Mouse (Mus musculus): ENCODE results near the gene Tagln3.
A peak's percentile ranks its signal among the peaks of the same experiment; 100 is the strongest.

The Tagln3 gene

DNA sequence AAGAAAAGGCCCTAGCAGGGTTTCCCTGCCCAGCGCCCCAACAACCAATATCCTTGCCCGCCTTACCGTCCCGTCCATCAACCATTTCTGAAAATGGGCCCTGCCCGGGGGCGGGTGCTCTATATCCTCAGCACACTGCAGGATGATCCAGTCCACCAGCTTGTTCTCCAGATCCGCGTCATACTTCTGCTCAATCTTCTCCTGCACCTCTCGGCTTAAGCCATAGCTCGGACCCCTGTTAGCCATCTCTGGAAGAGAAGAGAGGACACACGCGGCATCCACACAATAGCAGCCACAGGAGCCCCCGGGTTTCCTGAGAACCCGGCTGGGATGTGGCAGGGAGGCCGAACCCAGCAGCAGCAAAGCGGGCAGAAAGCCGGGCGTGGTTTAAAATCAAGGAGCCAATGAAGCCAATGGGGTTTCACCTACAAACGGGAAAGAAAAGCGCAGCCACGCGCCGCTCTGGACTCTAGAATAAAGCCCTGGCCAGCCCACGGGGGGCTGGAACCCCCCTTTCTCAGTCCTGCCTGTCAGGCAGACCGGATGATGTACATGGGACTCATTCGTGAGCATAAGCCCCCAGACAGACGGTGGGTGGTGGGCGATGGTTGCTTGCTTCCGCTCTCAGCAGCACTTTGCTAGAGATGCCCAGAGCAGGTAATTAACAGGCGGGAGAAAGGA is at the start of gene Tagln3:
Gene Tagln3 (minus strand): TSS at position 548 of the 681 bp plus-strand sequence.
- DNase-seq: peak; percentile 45

- DNase-seq: no peak
Observed at GRCm38 (mm10) chr16:45770914-45771313, 46.5 kb upstream of the Tagln3 start.

DNA sequence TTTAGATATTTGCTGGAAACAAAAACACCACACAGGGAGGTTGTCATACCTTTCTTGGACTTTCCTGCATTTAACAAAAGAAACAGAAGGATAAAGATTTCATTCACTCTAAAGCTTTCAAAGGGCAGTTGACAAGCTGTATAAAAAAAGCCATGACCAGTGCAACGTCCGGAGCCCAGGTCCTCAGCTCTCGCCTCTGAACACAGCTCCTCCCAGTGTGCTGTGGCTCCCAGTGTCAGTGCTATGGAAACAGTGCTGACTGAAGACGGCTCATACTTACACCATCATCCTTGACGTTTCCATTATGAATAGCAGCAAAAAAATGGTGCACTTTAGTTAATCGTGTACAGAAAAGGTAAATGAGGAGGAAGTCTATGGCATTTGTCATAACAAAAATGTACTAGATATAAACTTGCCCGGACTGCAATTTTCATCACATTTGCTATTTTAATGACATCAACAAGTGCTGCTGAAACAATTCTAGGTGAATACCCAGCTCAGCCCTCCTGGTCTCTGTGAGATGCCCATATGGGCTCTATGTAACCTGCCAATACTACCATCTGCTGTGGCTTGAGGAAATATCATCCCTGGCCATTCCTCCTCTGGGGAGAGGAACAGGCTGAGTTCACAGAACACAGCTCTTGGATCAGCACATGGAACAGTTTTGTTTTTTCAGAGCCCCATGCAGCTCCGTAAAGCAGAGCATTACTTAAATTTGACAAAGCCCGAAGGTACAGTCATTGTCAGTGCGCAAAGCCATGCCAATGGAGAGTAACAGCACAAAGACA is 43.6 kb upstream of the Tagln3 start:
- no peak for DNase-seq

GRCm38 (mm10) chr16:45767434-45767833 is 43.0 kb upstream of the Tagln3 start:
- DNase-seq: no peak

- no peak for DNase-seq
Observed at GRCm38 (mm10) chr16:45765801-45766494, 41.5 kb upstream of the Tagln3 start.

GRCm38 (mm10) chr16:45765102-45765501 is 40.7 kb upstream of the Tagln3 start:
- DNase-seq: no peak

DNA sequence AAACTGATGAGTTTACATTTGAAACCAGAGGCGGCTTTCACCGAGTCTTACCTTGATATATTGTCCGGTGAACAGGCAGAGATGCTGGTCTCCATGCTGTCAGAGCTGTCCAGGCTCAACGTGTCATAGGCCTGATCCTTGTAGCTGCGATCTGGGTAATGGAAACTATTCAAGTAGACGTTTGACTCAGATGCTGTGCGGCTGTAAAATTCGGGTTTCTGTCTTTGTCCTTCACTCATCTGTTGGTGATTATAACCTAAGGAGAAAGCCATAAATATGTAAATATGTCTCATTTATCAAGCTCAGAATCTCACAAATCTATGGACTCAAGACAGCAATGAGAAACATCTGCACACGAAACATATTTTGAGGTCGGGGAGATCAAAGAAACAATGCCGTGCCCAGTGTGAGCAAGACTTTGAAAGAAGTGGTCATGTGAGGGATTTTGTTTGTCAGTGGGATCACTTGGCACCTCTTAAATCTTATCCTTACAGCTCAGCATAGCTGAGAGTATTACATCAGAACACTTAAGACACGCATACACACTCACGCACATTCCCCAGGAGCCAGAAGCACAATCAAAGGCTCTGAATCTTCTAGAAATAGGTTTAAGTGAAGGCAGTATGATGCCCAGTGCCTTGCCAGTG is 38.6 kb upstream of the Tagln3 start:
- no peak for DNase-seq

- no peak for DNase-seq
Observed at GRCm38 (mm10) chr16:45761425-45761824, 37.0 kb upstream of the Tagln3 start.

DNA sequence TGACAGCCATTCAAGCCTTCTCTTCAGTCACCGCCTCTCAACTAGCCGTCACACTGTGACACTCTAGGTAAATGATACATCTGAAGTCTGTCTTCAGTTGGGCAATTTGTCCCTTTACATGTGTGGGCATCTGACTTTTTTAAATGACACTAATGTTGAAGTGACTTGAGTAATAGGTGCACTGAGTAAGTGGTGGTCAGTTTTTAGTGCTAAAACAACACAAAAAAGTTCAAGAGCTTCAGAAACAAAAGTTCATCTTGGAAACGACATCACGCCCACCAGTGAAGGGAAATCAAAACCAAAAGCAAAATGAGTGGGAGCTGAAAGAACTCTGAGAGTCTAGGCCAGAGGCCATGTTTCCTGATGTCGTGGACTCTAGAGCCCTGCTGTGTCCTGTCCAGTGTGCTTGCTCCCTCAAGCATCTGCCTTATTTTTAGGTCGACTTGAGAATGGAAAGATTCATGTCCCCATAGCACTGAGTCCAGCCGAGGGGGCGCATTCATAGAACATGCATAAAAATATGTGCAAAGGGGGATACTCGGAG is 34.4 kb upstream of the Tagln3 start:
- DNase-seq: no peak

DNA sequence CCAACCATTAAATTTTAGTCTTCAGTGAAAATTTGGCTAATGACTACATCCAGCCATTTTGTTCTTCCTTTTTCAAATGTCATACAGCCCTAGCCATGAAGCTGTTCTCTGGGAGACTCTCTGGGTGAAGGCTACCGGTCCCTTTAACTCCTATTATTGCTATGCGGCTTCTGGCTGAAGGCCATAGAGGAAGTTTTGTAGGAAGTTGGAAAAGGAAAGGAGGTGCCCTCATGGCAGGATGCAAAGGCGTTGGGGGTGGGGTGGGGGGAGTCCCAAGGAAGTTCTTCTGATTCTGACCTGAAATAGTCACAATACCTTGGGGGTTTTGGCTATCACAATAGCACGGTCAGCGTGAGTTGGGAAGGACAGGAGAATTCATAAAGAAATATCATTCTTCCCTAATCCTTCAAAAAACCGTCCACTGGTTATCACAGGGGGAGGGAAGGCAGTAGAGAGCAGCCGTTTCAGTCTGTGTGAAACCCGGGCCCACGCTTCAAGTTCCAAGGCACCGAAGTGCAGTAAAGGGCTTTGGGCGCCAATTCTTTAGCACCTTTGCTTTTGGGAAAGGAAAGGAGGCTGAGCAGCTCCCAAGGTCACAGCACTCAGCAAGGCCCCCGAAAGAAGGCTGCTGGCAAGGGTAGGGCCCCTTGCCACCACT is 33.1 kb upstream of the Tagln3 start:
- no peak for DNase-seq

- DNase-seq: peak; percentile 29
Observed at GRCm38 (mm10) chr16:45756855-45757254, 32.4 kb upstream of the Tagln3 start.

- no peak for DNase-seq
Observed at GRCm38 (mm10) chr16:45743591-45744144, 19.3 kb upstream of the Tagln3 start.

- DNase-seq: peak; percentile 99
Observed at GRCm38 (mm10) chr16:45742615-45743476, 18.4 kb upstream of the Tagln3 start, which contains the start of gene Abhd10. TSS of gene Abhd10 (minus strand) at chr16:45742955.

- no peak for DNase-seq
Observed at GRCm38 (mm10) chr16:45737880-45738279, 13.5 kb upstream of the Tagln3 start.

- no peak for DNase-seq
Observed at GRCm38 (mm10) chr16:45736724-45737123, 12.3 kb upstream of the Tagln3 start.

- DNase-seq: no peak
Observed at GRCm38 (mm10) chr16:45729163-45729562, 4.8 kb upstream of the Tagln3 start.

- DNase-seq: no peak
Observed at GRCm38 (mm10) chr16:45724742-45725102, 314 bp upstream of the Tagln3 start.

GRCm38 (mm10) chr16:45723172-45723901 is 1.1 kb downstream of the Tagln3 start:
- no peak for DNase-seq

- DNase-seq: no peak
Observed at GRCm38 (mm10) chr16:45722460-45722951, 1.9 kb downstream of the Tagln3 start.

GRCm38 (mm10) chr16:45720022-45720630 is 4.3 kb downstream of the Tagln3 start:
- DNase-seq: no peak

Data from thymus, postnatal 4 days (tissue).